Mouse (Mus musculus) neural tube, embryonic 15.5 days (tissue): ENCODE results near the gene Gm37240. TPM values are rescaled to one million over a fixed set of nuclear protein-coding genes. Genes with fewer than 3 reads are reported as not detected.

Experiments
- ATAC-seq: fragments of 200-750 bp; cut with Nextera tagmentation; 2 replicates; pipeline ENCODE4 v1.8.0; 2017; ENCODE audit warnings: mild to moderate bottlenecking, moderate TSS enrichment, moderate library complexity; ENCODE audit not compliant: low FRiP score
- H3K27ac ChIP-seq: fragments of 300-500 bp; sonication (generic); replicated peaks from 2 replicates; pipeline ENCODE4 v1.5.1; 2015; ENCODE audit warnings: mild to moderate bottlenecking, inconsistent platforms
- H3K27me3 ChIP-seq: fragments of 300-500 bp; sonication (generic); replicated peaks from 2 replicates; pipeline ENCODE4 v1.6.1; 2015; ENCODE audit warnings: inconsistent platforms
- H3K36me3 ChIP-seq: fragments of 300-500 bp; sonication (generic); 2 replicates; pipeline ENCODE4 v1.6.1; 2015; ENCODE audit warnings: inconsistent platforms
- H3K4me1 ChIP-seq: fragments of 300-500 bp; sonication (generic); 2 replicates; pipeline ENCODE4 v1.6.1; 2015; ENCODE audit warnings: inconsistent platforms
- H3K4me2 ChIP-seq: fragments of 300-500 bp; sonication (generic); 2 replicates; pipeline ENCODE4 v1.6.1; 2015; ENCODE audit warnings: inconsistent platforms, mild to moderate bottlenecking, moderate library complexity
- H3K4me3 ChIP-seq: fragments of 300-500 bp; sonication (generic); replicated peaks from 2 replicates; pipeline ENCODE4 v1.5.1; 2015; ENCODE audit warnings: mild to moderate bottlenecking, inconsistent platforms
- H3K9ac ChIP-seq: fragments of 300-500 bp; sonication (generic); replicated peaks from 2 replicates; pipeline ENCODE4 v1.6.1; 2015; ENCODE audit warnings: mild to moderate bottlenecking, inconsistent platforms
- H3K9me3 ChIP-seq: fragments of 300-500 bp; sonication (generic); replicated peaks from 2 replicates; pipeline ENCODE4 v1.6.1; 2016; ENCODE audit warnings: inconsistent platforms
- WGBS: fragments of 180-500 bp; shearing (Covaris S2); methylation state at CpG from one replicate; pipeline ENCODE4 v1.1.7; 2015; ENCODE audit warnings: mixed read lengths; 5-methylcytosine and 5-hydroxymethylcytosine counted together
- polyA plus RNA-seq: library from polyadenylated mRNA; unstranded; fragments of >200 nt; fragmentation: Nextera tagmentation; extraction: Ambion mirVana; gene quantifications from 2 replicates; pipeline ENCODE4 v1.2.1, GENCODE M21; 2015

Gene Gm37240
- polyA plus RNA-seq, 1 experiment from 2014 or later = 0.99 TPM

DNA sequence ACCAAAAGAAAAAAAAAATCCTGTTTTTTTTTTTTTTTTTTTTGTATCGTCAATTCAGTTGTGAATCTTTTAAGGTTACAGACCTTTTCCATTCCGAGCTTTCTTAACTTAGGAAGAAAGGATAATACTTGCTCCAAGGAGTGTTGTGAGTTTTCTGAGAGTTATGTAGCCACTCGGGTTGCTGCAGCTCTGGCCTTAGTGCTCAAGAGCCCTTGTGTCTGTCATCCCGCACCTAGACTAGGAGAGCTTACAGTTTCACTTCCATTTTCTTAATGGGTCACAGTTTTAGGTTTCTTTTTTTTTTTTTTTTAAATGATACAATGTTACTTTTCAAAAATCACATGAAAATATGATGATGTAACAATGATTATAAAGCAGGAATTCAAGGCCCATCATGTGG lies 1059.7 kb downstream of the Gm37240 start:
- Histone ChIP-seq H3K9me3 (no peaks in the 10 kb centered on the region), H3K27ac (no peak overlapping the region), H3K4me2 (no peak overlapping the region), H3K9ac (no peak overlapping the region), H3K36me3 (no peaks in the 10 kb centered on the region), H3K4me1 (no peaks in the 10 kb centered on the region), H3K27me3 (no peaks in the 10 kb centered on the region), H3K4me3 (no peak overlapping the region)
- 94% methylated on average over 4 of the region's 4 CpGs for WGBS
- no peak for ATAC-seq

DNA sequence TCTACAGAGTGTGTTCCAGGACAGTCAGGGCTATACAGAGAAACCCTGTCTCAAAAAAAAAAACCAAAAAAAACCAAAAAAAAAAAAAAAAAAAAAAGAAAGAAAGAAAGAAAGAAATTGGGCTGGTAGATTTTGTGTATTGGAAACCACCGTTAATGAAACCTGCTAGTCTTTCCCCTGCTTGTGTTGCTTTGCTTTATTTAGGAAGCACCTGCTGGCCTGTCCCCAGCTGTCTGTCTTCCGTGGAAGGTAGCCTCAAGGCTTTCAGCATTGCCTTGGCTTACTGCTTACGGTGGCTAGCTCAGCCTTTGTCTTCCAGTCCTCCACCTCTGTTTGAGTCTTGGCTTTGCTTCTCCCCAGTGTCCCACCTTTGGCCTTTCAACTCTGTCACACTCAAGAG lies 1060.4 kb downstream of the Gm37240 start:
- Histone ChIP-seq H3K27ac (no peak overlapping the region), H3K4me3 (no peak overlapping the region), H3K9ac (no peak overlapping the region), H3K4me2 (no peak overlapping the region), H3K9me3 (no peaks in the 10 kb centered on the region), H3K27me3 (no peaks in the 10 kb centered on the region), H3K36me3 (no peaks in the 10 kb centered on the region), H3K4me1 (no peaks in the 10 kb centered on the region)
- 54% methylated on average over 3 of the region's 3 CpGs for WGBS
- ATAC-seq = no peak

DNA sequence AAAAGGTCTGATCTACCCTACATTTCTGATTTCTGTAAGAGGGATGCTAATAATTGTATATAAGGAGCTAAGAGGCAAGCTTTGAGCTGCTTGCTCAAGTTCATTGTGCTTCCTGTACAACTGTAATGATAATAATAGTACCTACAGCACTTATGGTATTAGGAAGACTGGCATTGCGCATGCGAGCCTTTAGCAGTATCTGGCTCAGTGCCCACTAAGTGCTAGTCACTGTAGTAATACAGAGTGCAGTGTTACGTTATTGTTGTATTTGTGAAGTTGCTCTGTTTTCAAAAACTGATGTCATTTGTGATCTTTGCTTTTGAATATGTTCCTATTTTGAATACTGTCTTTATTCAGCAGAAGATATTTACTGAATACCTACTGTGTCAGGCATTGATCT lies 1060.9 kb downstream of the Gm37240 start:
- no peak for ATAC-seq
- Histone ChIP-seq H3K4me2 (no peak overlapping the region), H3K9me3 (no peaks in the 10 kb centered on the region)

DNA sequence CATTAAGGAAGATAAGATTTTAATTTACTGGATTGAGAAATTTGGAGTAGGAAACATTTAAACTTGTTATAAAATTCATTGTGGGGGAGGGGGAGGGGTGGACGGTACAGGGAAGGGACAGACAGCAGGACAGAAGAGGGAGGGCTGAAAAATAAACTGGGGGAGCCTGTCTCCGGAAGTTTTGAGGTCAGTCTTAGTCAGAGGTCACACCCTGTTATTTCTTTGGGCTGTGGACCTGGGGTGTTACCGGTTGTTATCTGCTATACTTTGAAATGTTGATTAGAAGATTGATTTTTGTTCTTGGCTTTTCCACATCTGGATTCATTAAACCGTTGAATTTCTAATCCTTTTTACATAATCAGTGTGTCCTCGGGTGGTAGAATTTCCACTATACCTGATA lies 1061.3 kb downstream of the Gm37240 start:
- Histone ChIP-seq H3K4me3 (no peak overlapping the region), H3K4me1 (no peaks in the 10 kb centered on the region), H3K9me3 (no peaks in the 10 kb centered on the region), H3K27me3 (no peaks in the 10 kb centered on the region), H3K27ac (no peak overlapping the region), H3K36me3 (no peaks in the 10 kb centered on the region), H3K4me2 (no peak overlapping the region), H3K9ac (no peak overlapping the region)
- 71% methylated on average over 5 of the region's 5 CpGs for WGBS
- no peak for ATAC-seq

More for the DNA sequence above, 1060.9 kb downstream of the Gm37240 start:
- Histone ChIP-seq H3K27ac (no peak overlapping the region), H3K27me3 (no peaks in the 10 kb centered on the region), H3K36me3 (no peaks in the 10 kb centered on the region), H3K4me1 (no peaks in the 10 kb centered on the region), H3K4me3 (no peak overlapping the region), H3K9ac (no peak overlapping the region)
- 72% methylated on average over 3 of the region's 3 CpGs for WGBS

DNA sequence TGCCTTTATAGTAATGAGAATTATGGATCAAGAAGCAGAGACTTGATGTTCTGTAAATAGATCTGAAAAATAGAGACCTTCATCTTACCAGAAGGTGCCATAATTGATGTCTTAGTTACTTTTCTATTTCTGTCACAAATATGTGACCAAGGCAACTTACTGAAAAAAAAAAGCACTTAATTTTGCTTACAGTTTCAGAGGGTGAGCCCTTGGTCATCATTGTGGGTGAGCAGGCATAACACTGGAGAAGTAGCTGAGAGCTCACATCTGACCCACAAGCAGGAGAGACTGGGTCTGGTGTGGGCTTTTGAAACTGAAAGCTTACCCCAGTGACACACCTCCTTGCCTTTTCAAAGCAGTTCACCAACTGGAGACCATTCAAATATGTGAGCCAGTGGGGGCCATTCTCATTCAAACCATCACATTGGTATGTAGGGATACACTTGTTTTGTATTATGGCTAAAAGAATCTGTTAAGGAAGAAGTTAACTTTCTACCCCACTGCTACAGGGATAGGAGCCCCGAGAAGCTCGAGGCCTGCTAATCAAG lies 1066.6 kb downstream of the Gm37240 start:
- Histone ChIP-seq H3K4me3 (no peak overlapping the region), H3K9me3 (no peaks in the 10 kb centered on the region), H3K4me1 (peaks cover 17% of the 10 kb centered on the region), H3K4me2 (no peak overlapping the region), H3K27ac (no peak overlapping the region), H3K9ac (no peak overlapping the region), H3K36me3 (no peaks in the 10 kb centered on the region), H3K27me3 (no peaks in the 10 kb centered on the region)
- ATAC-seq = no peak
- 54% methylated on average over 2 of the region's 2 CpGs for WGBS

DNA sequence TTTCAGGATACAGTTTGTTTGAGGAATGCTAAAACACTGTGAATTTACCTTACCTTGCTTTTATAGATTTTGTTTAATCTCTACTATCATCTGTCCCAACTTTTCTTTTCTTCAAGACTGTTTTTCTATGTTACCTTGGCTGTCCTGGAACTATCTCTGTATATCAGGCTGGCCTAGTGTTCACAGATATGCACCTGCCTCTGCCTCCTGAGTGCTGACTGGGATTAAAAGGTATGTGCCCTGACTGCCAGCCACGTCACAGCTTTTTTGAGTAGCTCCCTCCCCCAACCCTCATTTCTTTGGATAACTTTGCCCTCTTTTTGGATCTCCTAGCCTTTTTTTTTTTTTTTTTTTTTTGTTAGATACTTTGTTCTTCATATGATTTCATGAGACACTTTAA lies 1070.4 kb downstream of the Gm37240 start:
- H3K4me2 ChIP-seq = no peak overlapping the region
- H3K4me1 ChIP-seq = peaks cover 35% of the 10 kb centered on the region
- H3K36me3 ChIP-seq = no peaks in the 10 kb centered on the region
- no peak overlapping the region for H3K9ac ChIP-seq
- WGBS = 88% methylated on average over 1 of the region's 1 CpGs
- ATAC-seq = no peak
- H3K9me3 ChIP-seq = no peaks in the 10 kb centered on the region
- H3K27ac ChIP-seq = no peak overlapping the region
- no peaks in the 10 kb centered on the region for H3K27me3 ChIP-seq
- H3K4me3 ChIP-seq = no peak overlapping the region

DNA sequence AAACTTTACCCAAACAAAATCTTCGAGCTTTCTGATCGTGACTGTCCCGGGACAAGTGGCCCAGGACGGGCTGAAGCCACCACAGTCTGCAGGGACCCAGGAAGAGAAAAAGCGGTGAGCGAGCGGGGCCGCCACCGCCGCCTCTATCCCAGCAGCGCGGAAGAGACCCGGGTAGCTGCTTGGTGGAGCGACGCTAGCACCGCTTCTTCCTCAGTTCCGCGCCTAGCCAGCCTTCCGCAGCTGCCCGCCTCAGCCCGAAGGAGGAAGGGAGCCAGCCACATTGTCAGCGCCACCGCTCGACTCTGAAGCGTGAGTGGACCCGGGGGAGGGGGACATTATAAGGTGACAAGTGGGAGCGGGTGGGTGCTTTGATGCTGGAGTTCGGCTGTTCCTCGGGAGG lies 1071.9 kb downstream of the Gm37240 start:
- peak overlapping the region; percentile 88 for H3K9ac ChIP-seq
- H3K4me2 ChIP-seq = peak overlapping the region; percentile 99
- no peaks in the 10 kb centered on the region for H3K36me3 ChIP-seq
- H3K27ac ChIP-seq = peak overlapping the region; percentile 93
- H3K27me3 ChIP-seq = no peaks in the 10 kb centered on the region
- peaks cover 35% of the 10 kb centered on the region for H3K4me1 ChIP-seq
- ATAC-seq = no peak
- no peaks in the 10 kb centered on the region for H3K9me3 ChIP-seq
- peak overlapping the region; percentile 98 for H3K4me3 ChIP-seq
- WGBS = under 1% methylated on average over 29 of the region's 29 CpGs

DNA sequence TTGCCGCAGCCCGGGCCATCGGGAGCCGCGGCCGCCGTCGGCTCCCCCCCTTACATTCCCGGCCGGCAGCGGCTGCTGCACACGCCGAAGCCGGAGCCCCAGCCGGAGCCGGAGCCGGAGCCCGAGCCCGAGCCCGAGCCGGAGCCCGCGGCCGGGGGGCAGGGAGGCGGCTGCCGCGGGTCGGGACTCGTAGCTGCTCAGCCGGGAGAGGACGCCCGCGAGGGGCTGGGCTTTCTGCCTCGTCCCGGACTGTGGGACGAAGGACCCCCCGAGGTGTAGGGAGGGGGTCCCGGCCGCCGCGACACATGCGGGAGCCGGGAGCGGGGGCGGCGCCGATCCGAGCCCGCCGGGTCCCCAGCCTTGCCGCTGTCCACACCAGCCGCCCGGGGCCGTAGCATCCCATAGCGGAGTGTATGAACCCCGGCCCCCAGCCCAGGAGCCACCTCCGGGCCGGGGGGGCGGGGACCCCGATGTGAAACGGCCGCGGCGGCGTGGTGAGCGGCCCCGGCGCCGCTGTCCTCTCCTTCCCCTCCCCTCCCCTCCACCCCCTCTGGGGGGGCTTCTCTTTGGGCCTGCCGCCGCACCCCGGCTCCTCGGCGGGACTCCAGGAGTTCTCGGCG lies 1072.4 kb downstream of the Gm37240 start, which contains the start of gene Fbxw7:
Gene Fbxw7 (plus strand): TSS at position 507 of the 620 bp plus-strand sequence.
- Histone ChIP-seq H3K4me3 (peak within 1 kb of the TSS; percentile 98), H3K27ac (peak within 1 kb of the TSS; percentile 93), H3K4me1 (peaks cover 35% of the 10 kb centered on the region), H3K36me3 (no peaks in the 10 kb centered on the region), H3K4me2 (peak within 1 kb of the TSS; percentile 99), H3K9me3 (no peaks in the 10 kb centered on the region), H3K9ac (peak within 1 kb of the TSS; percentile 88), H3K27me3 (no peaks in the 10 kb centered on the region)
- WGBS = under 1% methylated on average over 65 of the region's 76 CpGs
- ATAC-seq = peak; percentile 43

DNA sequence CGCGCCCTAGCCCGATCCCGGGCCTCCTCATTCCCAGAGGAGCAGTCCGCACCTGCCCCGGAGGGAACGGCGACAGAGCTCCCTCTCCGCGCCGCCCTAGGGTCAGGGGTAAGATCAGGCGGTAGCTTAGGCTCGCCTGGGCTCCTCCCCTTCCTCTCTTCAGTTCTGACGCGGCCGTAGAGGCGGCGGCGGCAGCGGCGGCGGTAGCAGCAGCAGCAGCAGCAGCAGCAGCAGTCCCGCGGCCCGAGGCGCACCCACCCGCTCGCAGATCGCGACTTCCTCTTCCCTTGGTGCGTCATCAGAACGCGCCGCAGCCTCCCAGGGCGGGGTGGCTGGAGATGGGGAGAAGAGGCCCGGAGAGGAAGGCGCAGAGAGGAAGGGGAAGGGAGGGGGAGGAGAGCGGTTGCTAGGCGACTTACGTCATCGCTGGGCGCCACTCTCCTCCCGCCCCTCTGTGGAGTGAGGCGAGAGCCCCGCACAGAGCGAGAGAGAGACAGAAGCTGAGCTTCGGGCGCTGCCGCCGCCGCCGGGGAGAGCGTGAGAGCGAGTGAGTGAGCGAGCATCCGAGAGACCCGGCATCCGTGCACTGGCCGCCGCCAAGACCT lies 1073.1 kb downstream of the Gm37240 start:
- Histone ChIP-seq H3K36me3 (no peaks in the 10 kb centered on the region), H3K27ac (peak overlapping the region; percentile 93), H3K9me3 (no peaks in the 10 kb centered on the region), H3K27me3 (no peaks in the 10 kb centered on the region), H3K4me3 (peak overlapping the region; percentile 98), H3K4me1 (peaks cover 35% of the 10 kb centered on the region), H3K9ac (peak overlapping the region; percentile 88), H3K4me2 (peak overlapping the region; percentile 99)
- ATAC-seq = peak; percentile 99
- WGBS = under 1% methylated on average over 53 of the region's 60 CpGs

DNA sequence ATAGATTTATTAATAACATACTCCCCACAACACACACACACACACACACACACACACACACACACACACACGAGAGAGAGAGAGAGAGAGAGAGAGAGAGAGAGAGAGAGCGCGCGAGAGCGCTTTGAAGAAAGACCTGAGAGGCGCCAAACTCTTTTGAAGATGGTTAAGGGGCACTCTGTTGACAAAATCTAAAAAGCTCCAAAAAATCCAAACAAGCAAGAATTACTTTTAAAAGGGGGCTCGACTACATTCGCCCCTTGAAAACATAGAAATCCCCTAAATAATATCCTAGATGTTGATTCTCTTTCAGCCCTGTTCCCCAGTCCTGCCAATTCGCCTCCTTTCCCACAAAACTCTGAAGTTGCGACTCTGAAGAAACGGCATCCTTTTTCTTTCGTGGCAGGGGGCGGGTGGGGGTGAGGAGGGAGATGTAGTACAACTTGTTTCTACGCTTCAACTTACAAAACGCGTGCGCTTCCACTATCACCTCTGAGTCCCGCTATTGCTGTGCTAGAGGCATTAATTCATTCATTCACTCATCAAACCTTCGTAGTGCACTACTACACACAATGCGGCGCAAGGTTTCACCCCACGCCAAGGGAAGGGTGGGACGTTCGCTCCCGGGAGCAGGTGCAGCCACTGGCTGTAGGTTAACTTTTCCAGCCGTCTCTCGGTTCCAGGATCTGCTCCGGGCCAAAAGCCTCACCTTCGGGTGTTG lies 1073.7 kb downstream of the Gm37240 start:
- Histone ChIP-seq H3K9me3 (no peaks in the 10 kb centered on the region), H3K4me2 (peak overlapping the region; percentile 72), H3K27me3 (no peaks in the 10 kb centered on the region), H3K36me3 (no peaks in the 10 kb centered on the region), H3K27ac (peak overlapping the region; percentile 93), H3K4me1 (peaks cover 35% of the 10 kb centered on the region), H3K9ac (peak overlapping the region; percentile 88), H3K4me3 (peak overlapping the region; percentile 98)
- peak; percentile 65 for ATAC-seq
- WGBS = under 1% methylated on average over 29 of the region's 29 CpGs

DNA sequence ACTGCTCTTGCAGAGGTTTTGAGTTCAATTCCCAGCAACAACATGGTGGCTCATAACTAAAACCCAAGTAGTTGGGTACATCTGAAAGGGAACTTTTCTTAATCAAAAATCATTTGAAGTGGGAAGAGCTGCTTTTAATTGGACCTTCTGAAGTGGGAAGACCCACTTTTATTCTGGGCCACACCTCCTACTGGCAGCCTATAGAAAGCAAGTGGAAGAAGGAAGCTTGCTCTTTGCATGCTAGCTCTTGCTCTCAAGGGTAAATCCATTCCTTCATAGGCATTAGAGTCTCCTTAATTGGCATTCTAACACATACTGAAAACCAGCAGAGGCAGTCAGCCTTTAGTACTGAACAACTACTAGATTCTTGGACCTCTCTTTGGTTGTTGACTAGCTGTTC lies 1076.5 kb downstream of the Gm37240 start:
- Histone ChIP-seq H3K27me3 (no peaks in the 10 kb centered on the region), H3K4me3 (no peak overlapping the region), H3K9me3 (no peaks in the 10 kb centered on the region), H3K9ac (no peak overlapping the region), H3K4me1 (peaks cover 19% of the 10 kb centered on the region), H3K27ac (no peak overlapping the region), H3K4me2 (no peak overlapping the region), H3K36me3 (no peaks in the 10 kb centered on the region)
- no peak for ATAC-seq

DNA sequence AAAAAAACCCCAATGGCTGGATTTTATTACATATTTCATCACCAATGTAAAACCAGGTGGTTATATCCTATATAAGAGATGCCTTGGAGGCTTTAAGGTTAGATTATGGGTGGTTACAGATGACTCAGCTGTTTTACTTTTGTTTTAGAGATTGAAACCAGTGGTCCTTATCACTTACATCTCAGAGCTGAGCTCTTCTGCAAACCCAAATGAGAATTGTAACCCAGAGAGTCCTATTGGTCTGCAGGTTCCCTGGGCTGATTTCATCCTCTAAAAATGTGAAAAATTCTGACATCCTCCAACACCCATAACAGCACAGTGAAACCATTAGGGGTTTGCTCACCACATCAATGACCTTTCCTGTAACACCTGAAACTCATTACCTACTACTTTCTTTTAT lies 1078.4 kb downstream of the Gm37240 start:
- Histone ChIP-seq H3K4me1 (peaks cover 15% of the 10 kb centered on the region), H3K9me3 (no peaks in the 10 kb centered on the region), H3K36me3 (no peaks in the 10 kb centered on the region), H3K4me3 (no peak overlapping the region), H3K4me2 (no peak overlapping the region), H3K27ac (no peak overlapping the region), H3K9ac (no peak overlapping the region), H3K27me3 (no peaks in the 10 kb centered on the region)
- ATAC-seq = no peak
